In the genomic region with DNA sequence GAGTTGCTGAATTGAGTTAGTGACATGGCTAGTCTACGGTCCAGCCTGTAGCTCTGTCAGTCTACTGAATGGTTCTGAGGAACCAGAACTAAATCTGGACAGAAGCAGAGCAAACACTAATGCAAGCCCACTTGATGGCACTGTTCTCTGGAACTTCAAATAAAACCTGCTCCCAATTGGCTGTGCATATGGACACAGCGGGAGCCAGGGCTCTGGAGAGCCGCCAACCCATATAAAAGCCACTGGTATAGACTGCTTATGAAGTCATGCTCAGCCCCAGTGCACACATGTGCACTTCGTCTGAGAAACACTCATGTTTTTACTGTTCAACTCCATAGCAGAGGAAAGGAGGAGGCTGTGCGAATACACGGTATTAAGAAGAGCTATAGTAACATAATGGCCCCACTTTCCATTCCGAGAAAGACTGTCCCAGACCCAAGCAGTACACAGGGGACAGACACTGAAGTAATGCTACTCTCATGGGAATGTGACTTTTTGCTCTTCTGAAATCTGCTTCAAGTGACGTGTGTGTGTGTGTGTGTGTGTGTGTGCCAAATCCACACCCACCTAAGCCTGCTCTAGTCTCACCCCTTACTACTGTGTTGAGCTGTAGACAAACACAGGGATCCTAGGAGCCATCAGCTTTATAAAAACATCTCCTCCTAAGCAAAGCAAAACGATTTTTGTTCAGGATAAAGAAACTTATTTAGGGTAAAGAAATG, we compare ENCODE assay signal across 10 mouse cellular contexts. TPM values are rescaled to one million over a fixed set of nuclear protein-coding genes. Genes with fewer than 3 reads are reported as not detected.
DNase-seq lines count a peak whose midpoint lies in the region; ATAC-seq and TF ChIP-seq lines count a peak whose summit lies in the region.
"Had no signal": no experiment of that assay in that cellular context is flagged by ENCODE, and none has a peak within 500 bp of the region (broad histone marks: within the 10 kb centered on the region; RNA-seq: fewer than 3 reads in every experiment).

No protein-coding gene starts in this region.

- no peak overlapping the region for H3K4me2 ChIP-seq in heart, embryonic 15.5 days
- H3K4me2 ChIP-seq in midbrain, embryonic 13.5 days (replicated peaks), result no peak overlapping the region
- no peak overlapping the region for H3K4me2 ChIP-seq in neural tube, embryonic 15.5 days

- no peak for DNase-seq in heart, embryonic 10.5 days (ENCODE audit: low spot score)
- DNase-seq in midbrain, embryonic 10.5 days (ENCODE audit: low spot score), result no peak
- DNase-seq in forelimb bud, embryonic 11.5 days (ENCODE audit: low read depth, low spot score), result peak; percentile 37
- DNase-seq in thymus, adult 2 months, result no peak
- no peak for DNase-seq in urinary bladder, adult 18-20 months (ENCODE audit: low spot score in 2 of 2)

- H3K9me3 ChIP-seq in heart, embryonic 15.5 days (replicated peaks), result no peaks in the 10 kb centered on the region
- no peaks in the 10 kb centered on the region for H3K9me3 ChIP-seq in heart, embryonic 10.5 days
- no peaks in the 10 kb centered on the region for H3K9me3 ChIP-seq in midbrain, embryonic 13.5 days
- no peaks in the 10 kb centered on the region for H3K9me3 ChIP-seq in midbrain, embryonic 10.5 days (replicated peaks)
- no peaks in the 10 kb centered on the region for H3K9me3 ChIP-seq in neural tube, embryonic 15.5 days (replicated peaks)

- no peak overlapping the region for H3K4me3 ChIP-seq in heart, embryonic 15.5 days
- no peak overlapping the region for H3K4me3 ChIP-seq in heart, embryonic 10.5 days
- H3K4me3 ChIP-seq in midbrain, embryonic 13.5 days (replicated peaks), result no peak overlapping the region
- H3K4me3 ChIP-seq in midbrain, embryonic 10.5 days, result no peak overlapping the region
- no peak overlapping the region for H3K4me3 ChIP-seq in neural tube, embryonic 15.5 days (replicated peaks)
- no peak overlapping the region for H3K4me3 ChIP-seq in thymus, adult 2 months (ENCODE audit: control insufficient read depth, insufficient read depth, low read length)

- 0 out of 2 replicates have a peak, but pooled peaks cover 4% of the 10 kb centered on the region for H3K36me3 ChIP-seq in heart, embryonic 15.5 days
- H3K36me3 ChIP-seq in heart, embryonic 10.5 days, result peaks cover 8% of the 10 kb centered on the region; the same call in 1 of the 2 replicates
- peaks cover 39% of the 10 kb centered on the region for H3K36me3 ChIP-seq in midbrain, embryonic 13.5 days
- H3K36me3 ChIP-seq in midbrain, embryonic 10.5 days, result peaks cover 39% of the 10 kb centered on the region
- peaks cover 21% of the 10 kb centered on the region for H3K36me3 ChIP-seq in neural tube, embryonic 15.5 days
- H3K36me3 ChIP-seq in thymus, adult 2 months (ENCODE audit: control insufficient read depth, insufficient read depth, low read length), result no peaks in the 10 kb centered on the region

- 68% methylated on average over 9 of the region's 9 CpGs for WGBS in heart, embryonic 15.5 days
- WGBS in heart, embryonic 10.5 days, result 88% methylated on average over 9 of the region's 9 CpGs
- WGBS in midbrain, embryonic 13.5 days, result 84% methylated on average over 9 of the region's 9 CpGs
- 90% methylated on average over 9 of the region's 9 CpGs for WGBS in midbrain, embryonic 10.5 days
- WGBS in neural tube, embryonic 15.5 days, result 66% methylated on average over 9 of the region's 9 CpGs
- 90% methylated on average over 9 of the region's 9 CpGs for WGBS in thymus, adult 2 months

- peaks cover 13% of the 10 kb centered on the region for H3K4me1 ChIP-seq in heart, embryonic 15.5 days (replicated peaks)
- H3K4me1 ChIP-seq in heart, embryonic 10.5 days, result peaks cover 14% of the 10 kb centered on the region; the same call in 1 of the 2 replicates
- H3K4me1 ChIP-seq in midbrain, embryonic 13.5 days (replicated peaks), result no peaks in the 10 kb centered on the region
- H3K4me1 ChIP-seq in midbrain, embryonic 10.5 days, result no peaks in the 10 kb centered on the region
- H3K4me1 ChIP-seq in neural tube, embryonic 15.5 days, result 0 out of 2 replicates have a peak, but pooled peaks cover 7% of the 10 kb centered on the region
- H3K4me1 ChIP-seq in thymus, adult 2 months (replicated peaks; ENCODE audit: control insufficient read depth, insufficient read depth, low read length), result no peaks in the 10 kb centered on the region

- no peak for TF ChIP-seq CTCF in thymus, adult 2 months (IDR thresholded peaks at IDR 0.05; ENCODE audit: borderline replicate concordance, control insufficient read depth, extremely low read depth, insufficient read depth, low read length, poor library complexity)

- no peak overlapping the region; the same call in 1 of the 2 replicates for H3K27ac ChIP-seq in heart, embryonic 15.5 days
- H3K27ac ChIP-seq in heart, embryonic 10.5 days, result no peak overlapping the region
- no peak overlapping the region for H3K27ac ChIP-seq in midbrain, embryonic 13.5 days
- no peak overlapping the region for H3K27ac ChIP-seq in midbrain, embryonic 10.5 days (replicated peaks)
- no peak overlapping the region for H3K27ac ChIP-seq in neural tube, embryonic 15.5 days (replicated peaks)
- H3K27ac ChIP-seq in thymus, adult 2 months (ENCODE audit: control insufficient read depth, insufficient read depth, low read length), result no peak overlapping the region

- ATAC-seq in heart, embryonic 15.5 days (replicated peaks; ENCODE audit: insufficient number of reproducible peaks, insufficient read depth, low FRiP score, low read depth), result 0 out of 2 replicates have a peak, but pooled peaks have one; percentile 27
- ATAC-seq in midbrain, embryonic 13.5 days, result 0 out of 2 replicates have a peak, but pooled peaks have one; percentile 69
- ATAC-seq in neural tube, embryonic 15.5 days (ENCODE audit: low FRiP score), result peak; percentile 66

- no peak for TF ChIP-seq POLR2A in thymus, adult 2 months (IDR thresholded peaks at IDR 0.05; ENCODE audit: control insufficient read depth, extremely low read depth, insufficient read depth, low read length, poor library complexity)

- no peaks in the 10 kb centered on the region for H3K27me3 ChIP-seq in heart, embryonic 15.5 days
- H3K27me3 ChIP-seq in heart, embryonic 10.5 days (ENCODE audit: insufficient read depth, poor library complexity, severe bottlenecking), result no peaks in the 10 kb centered on the region
- no peaks in the 10 kb centered on the region for H3K27me3 ChIP-seq in midbrain, embryonic 13.5 days
- H3K27me3 ChIP-seq in midbrain, embryonic 10.5 days (ENCODE audit: low read depth, poor library complexity, severe bottlenecking), result no peaks in the 10 kb centered on the region
- no peaks in the 10 kb centered on the region for H3K27me3 ChIP-seq in neural tube, embryonic 15.5 days (replicated peaks)
- H3K27me3 ChIP-seq in thymus, adult 2 months (ENCODE audit: control insufficient read depth, insufficient read depth, low read length), result no peaks in the 10 kb centered on the region

- no peak overlapping the region for H3K9ac ChIP-seq in heart, embryonic 15.5 days
- no peak overlapping the region for H3K9ac ChIP-seq in midbrain, embryonic 13.5 days (replicated peaks)
- H3K9ac ChIP-seq in neural tube, embryonic 15.5 days (replicated peaks), result no peak overlapping the region

RNA-seq across cellular contexts. Expression of a gene that starts 28.8 kb away (rescaled TPM):
- polyA plus RNA-seq in heart, embryonic 15.5 days (2015; fragmentation: Nextera tagmentation; extraction: Ambion mirVana), result not detected in 2 replicates
- polyA plus RNA-seq in heart, embryonic 10.5 days (2016; fragmentation: Nextera tagmentation; extraction: Ambion mirVana), result not detected in 2 replicates
- polyA plus RNA-seq in midbrain, embryonic 13.5 days (2015; fragmentation: Nextera tagmentation; extraction: Ambion mirVana), result not detected in 2 replicates
- polyA plus RNA-seq in midbrain, embryonic 10.5 days (2016; fragmentation: Nextera tagmentation; extraction: Ambion mirVana), result not detected in 2 replicates
- not detected in 2 replicates for polyA plus RNA-seq in neural tube, embryonic 15.5 days (2015; fragmentation: Nextera tagmentation; extraction: Ambion mirVana)
- 0.31 TPM in 1 of 2 replicates, not detected in the other for polyA plus RNA-seq in thymus, adult 2 months (2012; rRNA removed)
- polyA plus RNA-seq: heart, embryonic 16.5 days; stomach, embryonic 14.5 days had no signal
